Mouse (Mus musculus) neural tube, embryonic 14.5 days (tissue): ENCODE data around the gene Ddc. TPM values are rescaled to one million over a fixed set of nuclear protein-coding genes. Genes with fewer than 3 reads are reported as not detected.

Experiments used
- ATAC-seq: fragments of 200-750 bp; cut with Nextera tagmentation; 2 replicates; pipeline ENCODE4 v1.8.0; 2017; ENCODE audit warnings: low read depth, mild to moderate bottlenecking, moderate TSS enrichment, moderate library complexity
- H3K27ac ChIP-seq: fragments of 300-500 bp; sonication (generic); 2 replicates; pipeline ENCODE4 v1.5.1; 2014; ENCODE audit warnings: low read depth, mild to moderate bottlenecking, control low read depth, low read length, moderate library complexity, mixed read lengths
- H3K27me3 ChIP-seq: fragments of 300-500 bp; sonication (generic); 2 replicates; pipeline ENCODE4 v1.6.1; 2014; ENCODE audit warnings: low read length; ENCODE audit not compliant: control insufficient read depth, insufficient read depth
- H3K36me3 ChIP-seq: fragments of 300-500 bp; sonication (generic); 2 replicates; pipeline ENCODE4 v1.6.1; 2014; ENCODE audit warnings: low read length, mixed read lengths; ENCODE audit not compliant: control insufficient read depth, insufficient read depth
- H3K4me1 ChIP-seq: fragments of 300-500 bp; sonication (generic); 2 replicates; pipeline ENCODE4 v1.6.1; 2014; ENCODE audit warnings: low read length; ENCODE audit not compliant: control insufficient read depth, insufficient read depth
- H3K4me2 ChIP-seq: fragments of 300-500 bp; sonication (generic); 2 replicates; pipeline ENCODE4 v1.6.1; 2014; ENCODE audit warnings: mild to moderate bottlenecking, low read depth, low read length, control low read depth
- H3K4me3 ChIP-seq: fragments of 300-500 bp; sonication (generic); 2 replicates; pipeline ENCODE4 v1.5.1; 2014; ENCODE audit warnings: low read depth, low read length, control low read depth, mixed read lengths
- H3K9ac ChIP-seq: fragments of 300-500 bp; sonication (generic); replicated peaks from 2 replicates; pipeline ENCODE4 v1.6.1; 2014; ENCODE audit warnings: low read depth, mild to moderate bottlenecking, control low read depth, low read length, mixed read lengths
- H3K9me3 ChIP-seq: fragments of 300-500 bp; sonication (generic); 2 replicates; pipeline ENCODE4 v1.6.1; 2016; ENCODE audit warnings: low read length; ENCODE audit not compliant: control insufficient read depth
- WGBS: fragments of 180-500 bp; shearing (Covaris S2); extraction: QIAGEN DNeasy Blood & Tissue Kit; methylation state at CpG from one replicate; pipeline ENCODE4 v1.1.7; 2014; 5-methylcytosine and 5-hydroxymethylcytosine counted together
- polyA plus RNA-seq: library from polyadenylated mRNA; unstranded; fragments of >200 nt; fragmentation: Nextera tagmentation; extraction: Ambion mirVana; gene quantifications from 2 replicates; pipeline ENCODE4 v1.2.1, GENCODE M21; 2014

The Ddc gene
- polyA plus RNA-seq, 1 experiment from 2014 or later, result 2.7 TPM

GRCm38 (mm10) chr11:11845044-11845443 lies 52.9 kb downstream of the Ddc start:
- no peaks in the 10 kb centered on the region for H3K36me3 ChIP-seq
- no peaks in the 10 kb centered on the region for H3K27me3 ChIP-seq
- H3K27ac ChIP-seq, result no peak overlapping the region
- 41% methylated on average over 8 of the region's 8 CpGs for WGBS
- H3K9me3 ChIP-seq, result no peaks in the 10 kb centered on the region
- H3K9ac ChIP-seq, result no peak overlapping the region
- ATAC-seq, result no peak
- no peaks in the 10 kb centered on the region for H3K4me1 ChIP-seq
- no peak overlapping the region for H3K4me2 ChIP-seq
- H3K4me3 ChIP-seq, result no peak overlapping the region

GRCm38 (mm10) chr11:11844367-11844971 lies 53.5 kb downstream of the Ddc start:
- no peak overlapping the region for H3K9ac ChIP-seq
- no peaks in the 10 kb centered on the region for H3K9me3 ChIP-seq
- no peaks in the 10 kb centered on the region for H3K4me1 ChIP-seq
- ATAC-seq, result peak; percentile 87
- H3K4me2 ChIP-seq, result no peak overlapping the region
- H3K27me3 ChIP-seq, result no peaks in the 10 kb centered on the region
- no peak overlapping the region for H3K4me3 ChIP-seq
- H3K36me3 ChIP-seq, result no peaks in the 10 kb centered on the region
- H3K27ac ChIP-seq, result no peak overlapping the region
- WGBS, result 36% methylated on average over 13 of the region's 13 CpGs

DNA sequence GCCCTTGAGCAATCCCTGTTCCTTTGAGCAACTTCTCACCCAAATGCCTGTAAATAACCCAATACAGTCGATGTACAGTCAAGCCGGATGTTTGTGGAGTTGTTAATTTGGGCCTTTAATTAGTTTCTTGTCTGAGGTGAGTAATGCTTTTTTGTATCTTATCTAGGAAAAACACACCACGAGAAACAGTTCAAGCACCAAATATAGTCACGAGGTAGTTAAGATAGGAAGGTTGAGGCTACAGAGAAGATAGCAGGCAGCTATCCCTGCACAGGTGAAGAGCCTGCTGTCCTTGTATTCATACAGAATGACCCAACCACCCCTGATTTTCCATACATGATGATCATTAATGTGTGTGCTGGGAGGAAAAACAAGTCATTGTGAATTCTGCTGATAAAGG lies 56.4 kb downstream of the Ddc start:
- no peak overlapping the region for H3K9ac ChIP-seq
- H3K4me3 ChIP-seq, result no peak overlapping the region
- H3K9me3 ChIP-seq, result no peaks in the 10 kb centered on the region
- H3K4me1 ChIP-seq, result no peaks in the 10 kb centered on the region
- ATAC-seq, result no peak
- H3K4me2 ChIP-seq, result no peak overlapping the region
- H3K36me3 ChIP-seq, result no peaks in the 10 kb centered on the region
- 90% methylated on average over 4 of the region's 4 CpGs for WGBS
- H3K27me3 ChIP-seq, result no peaks in the 10 kb centered on the region
- no peak overlapping the region for H3K27ac ChIP-seq

GRCm38 (mm10) chr11:11840746-11841145 lies 57.2 kb downstream of the Ddc start:
- no peak for ATAC-seq

DNA sequence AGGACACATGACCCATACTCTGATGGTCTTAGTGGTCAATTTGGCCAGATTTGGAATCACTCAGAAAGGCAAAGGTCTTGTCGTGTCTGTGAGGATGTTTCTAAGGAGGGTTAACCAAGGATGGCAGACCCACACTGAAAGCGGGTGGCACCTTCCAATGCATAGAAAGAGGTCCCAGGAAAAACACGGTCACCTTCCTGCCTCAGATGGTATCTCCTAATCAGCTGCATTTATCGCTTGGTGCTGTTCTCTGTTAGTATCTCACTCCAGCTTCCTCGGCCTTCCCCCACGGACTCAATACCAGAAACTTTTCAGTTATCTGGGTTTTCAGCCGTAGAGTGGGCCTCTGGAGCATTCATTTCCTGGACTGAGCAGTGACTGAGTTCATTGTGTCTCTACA lies 58.1 kb downstream of the Ddc start:
- no peak for ATAC-seq
- H3K36me3 ChIP-seq, result no peaks in the 10 kb centered on the region
- WGBS, result 92% methylated on average over 7 of the region's 7 CpGs
- H3K4me2 ChIP-seq, result no peak overlapping the region
- H3K4me1 ChIP-seq, result no peaks in the 10 kb centered on the region
- H3K27me3 ChIP-seq, result no peaks in the 10 kb centered on the region
- H3K9me3 ChIP-seq, result no peaks in the 10 kb centered on the region
- H3K4me3 ChIP-seq, result no peak overlapping the region
- no peak overlapping the region for H3K27ac ChIP-seq
- H3K9ac ChIP-seq, result no peak overlapping the region

More at GRCm38 (mm10) chr11:11840746-11841145, 57.2 kb downstream of the Ddc start:
- H3K9ac ChIP-seq, result no peak overlapping the region
- H3K27ac ChIP-seq, result no peak overlapping the region
- H3K4me2 ChIP-seq, result no peak overlapping the region
- no peaks in the 10 kb centered on the region for H3K9me3 ChIP-seq
- H3K4me3 ChIP-seq, result no peak overlapping the region
- 92% methylated on average over 2 of the region's 2 CpGs for WGBS
- no peaks in the 10 kb centered on the region for H3K4me1 ChIP-seq
- no peaks in the 10 kb centered on the region for H3K27me3 ChIP-seq
- no peaks in the 10 kb centered on the region for H3K36me3 ChIP-seq

GRCm38 (mm10) chr11:11837384-11837783 lies 60.6 kb downstream of the Ddc start:
- Histone ChIP-seq H3K9ac (no peak overlapping the region), H3K36me3 (no peaks in the 10 kb centered on the region), H3K4me1 (no peaks in the 10 kb centered on the region), H3K27ac (no peak overlapping the region), H3K9me3 (no peaks in the 10 kb centered on the region), H3K4me3 (no peak overlapping the region), H3K4me2 (no peak overlapping the region), H3K27me3 (no peaks in the 10 kb centered on the region)
- 81% methylated on average over 5 of the region's 5 CpGs for WGBS
- no peak for ATAC-seq

GRCm38 (mm10) chr11:11836713-11837370 lies 61.1 kb downstream of the Ddc start:
- ATAC-seq, result no peak
- Histone ChIP-seq H3K4me1 (no peaks in the 10 kb centered on the region), H3K9me3 (no peaks in the 10 kb centered on the region), H3K4me2 (no peak overlapping the region), H3K36me3 (no peaks in the 10 kb centered on the region), H3K27ac (no peak overlapping the region), H3K9ac (no peak overlapping the region), H3K4me3 (no peak overlapping the region), H3K27me3 (no peaks in the 10 kb centered on the region)
- 38% methylated on average over 18 of the region's 18 CpGs for WGBS

DNA sequence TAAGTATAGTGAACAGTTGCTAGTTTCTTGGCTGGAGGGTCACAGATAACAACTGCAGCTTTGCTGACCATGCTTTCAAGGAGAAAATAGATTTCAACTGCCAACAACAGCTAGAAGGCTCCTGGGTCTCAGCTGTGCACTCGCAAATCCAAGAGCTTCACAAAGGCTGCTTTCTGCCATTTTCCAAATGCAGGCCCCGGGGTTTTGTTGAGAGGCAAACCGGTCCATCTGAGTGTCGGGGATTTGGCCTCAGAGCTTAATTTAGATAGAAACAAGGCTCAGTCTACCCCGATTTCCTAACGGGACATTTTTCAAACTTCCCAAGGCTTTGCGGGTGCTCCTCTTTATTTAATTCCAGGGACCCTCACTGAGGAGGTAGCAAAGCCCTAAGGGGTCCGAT lies 61.7 kb downstream of the Ddc start:
- Histone ChIP-seq H3K4me3 (no peak overlapping the region), H3K27me3 (no peaks in the 10 kb centered on the region), H3K4me1 (no peaks in the 10 kb centered on the region), H3K4me2 (no peak overlapping the region), H3K9ac (no peak overlapping the region), H3K36me3 (no peaks in the 10 kb centered on the region), H3K9me3 (no peaks in the 10 kb centered on the region), H3K27ac (no peak overlapping the region)
- WGBS, result 46% methylated on average over 8 of the region's 8 CpGs
- no peak for ATAC-seq

GRCm38 (mm10) chr11:11835791-11836190 lies 62.2 kb downstream of the Ddc start:
- Histone ChIP-seq H3K4me1 (no peaks in the 10 kb centered on the region), H3K4me3 (no peak overlapping the region), H3K27ac (no peak overlapping the region), H3K36me3 (no peaks in the 10 kb centered on the region), H3K9ac (no peak overlapping the region), H3K4me2 (no peak overlapping the region), H3K27me3 (no peaks in the 10 kb centered on the region), H3K9me3 (no peaks in the 10 kb centered on the region)
- WGBS, result 87% methylated on average over 4 of the region's 4 CpGs
- no peak for ATAC-seq
